Mouse (Mus musculus) right cerebral cortex, adult 18-20 months (tissue): Measurements from ENCODE around the gene Ankrd7.
A peak's percentile ranks its signal among the peaks of the same experiment; 100 is the strongest.
"Not testable (repeated sequence)": the region's sequence is repeated elsewhere in the genome, so short reads cannot be mapped to it uniquely, and the experiment has no call there.

Experiments
- DNase-seq: peaks from one replicate; pipeline ENCODE4 v3.0.0; 2022; ENCODE audit warnings: mixed read lengths

Gene Ankrd7

GRCm38 (mm10) chr6:18866018-18866417 is at the start of gene Ankrd7:
Gene Ankrd7, plus strand, starts transcription at chr6:18866318.
- DNase-seq: no peak

- peak; percentile 76 for DNase-seq
Observed at GRCm38 (mm10) chr6:18819343-18819742, 46.8 kb upstream of the Ankrd7 start.

GRCm38 (mm10) chr6:18820246-18820645 is 45.9 kb upstream of the Ankrd7 start:
- no peak for DNase-seq

GRCm38 (mm10) chr6:18822812-18823211 is 43.3 kb upstream of the Ankrd7 start:
- no peak for DNase-seq

- peak; percentile 38 for DNase-seq
Observed at GRCm38 (mm10) chr6:18832958-18833357, 33.2 kb upstream of the Ankrd7 start.

GRCm38 (mm10) chr6:18844529-18844928 is 21.6 kb upstream of the Ankrd7 start:
- not testable (repeated sequence) for DNase-seq

- DNase-seq: not testable (repeated sequence)
Observed at GRCm38 (mm10) chr6:18845571-18845970, 20.5 kb upstream of the Ankrd7 start.

- peak; percentile 98 for DNase-seq
Observed at GRCm38 (mm10) chr6:18848051-18848701, 17.9 kb upstream of the Ankrd7 start, which contains the start of gene Lsm8. Gene Lsm8, plus strand, starts transcription at chr6:18848579.

- DNase-seq: no peak
Observed at GRCm38 (mm10) chr6:18848702-18849061, 17.4 kb upstream of the Ankrd7 start.

- DNase-seq: peak; percentile 54
Observed at GRCm38 (mm10) chr6:18855323-18855722, 10.8 kb upstream of the Ankrd7 start.

GRCm38 (mm10) chr6:18856487-18857078 is 9.5 kb upstream of the Ankrd7 start:
- no peak for DNase-seq

GRCm38 (mm10) chr6:18889030-18889429 is 22.9 kb downstream of the Ankrd7 start:
- DNase-seq: peak; percentile 35

- no peak for DNase-seq
Observed at GRCm38 (mm10) chr6:18894142-18894541, 28.0 kb downstream of the Ankrd7 start.

- DNase-seq: no peak
Observed at GRCm38 (mm10) chr6:18907173-18907572, 41.1 kb downstream of the Ankrd7 start.

- DNase-seq: no peak
Observed at GRCm38 (mm10) chr6:18913179-18913578, 47.1 kb downstream of the Ankrd7 start.

GRCm38 (mm10) chr6:18916021-18916420 is 49.9 kb downstream of the Ankrd7 start:
- DNase-seq: no peak

GRCm38 (mm10) chr6:18916471-18916870 is 50.4 kb downstream of the Ankrd7 start:
- no peak for DNase-seq
